Mouse (Mus musculus): ENCODE data around the gene Cmtm2b. TPM values are rescaled to one million over a fixed set of nuclear protein-coding genes. Genes with fewer than 3 reads are reported as not detected.
A peak's percentile ranks its signal among the peaks of the same experiment; 100 is the strongest.
"Not testable (repeated sequence)": the region's sequence is repeated elsewhere in the genome, so short reads cannot be mapped to it uniquely, and the experiment has no call there.

Cmtm2b gene
- polyA plus RNA-seq (2012; rRNA removed), result 658 and 900 TPM in 2 replicates

DNA sequence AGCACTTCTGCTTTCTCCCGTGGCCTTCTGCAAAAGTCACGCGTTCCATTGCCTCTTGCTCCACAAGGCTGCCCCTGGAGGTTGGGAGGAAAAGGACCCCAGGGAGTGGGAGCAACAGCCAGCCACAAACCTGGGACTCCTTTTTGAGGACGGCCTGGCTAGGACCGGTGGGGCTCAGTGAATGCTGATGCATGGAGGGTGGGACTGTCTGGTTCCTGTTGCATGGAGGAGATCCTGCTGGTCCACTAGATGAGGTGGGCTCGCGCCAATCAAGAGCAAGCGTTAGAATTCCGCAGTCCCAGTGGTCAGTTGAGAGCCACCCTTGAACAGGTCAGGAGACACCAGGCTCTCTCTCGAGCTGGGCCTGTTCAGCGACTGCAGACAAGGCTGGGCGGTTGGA, at the start of gene Cmtm2b:
Gene Cmtm2b (plus strand): TSS at position 301 of the 400 bp plus-strand sequence.
- peaks cover 16% of the 10 kb centered on the region for H3K4me1 ChIP-seq (ENCODE audit: control insufficient read depth, insufficient read depth, low read length)
- H3K27me3 ChIP-seq (ENCODE audit: control insufficient read depth, insufficient read depth, low read length); H3K36me3 ChIP-seq (ENCODE audit: control insufficient read depth, insufficient read depth, low read length): not testable (repeated sequence)
- peak; percentile 44; the same call in 1 of the 2 replicates for TF ChIP-seq POLR2A (IDR thresholded peaks at IDR 0.05; ENCODE audit: control insufficient read depth, low read depth, low read length)
- H3K4me3 ChIP-seq (ENCODE audit: control insufficient read depth, low read depth, low read length), result peak within 1 kb of the TSS; percentile 87
- peak within 1 kb of the TSS; percentile 80 for H3K27ac ChIP-seq (ENCODE audit: control insufficient read depth, insufficient read depth, low read depth, low read length)

DNA sequence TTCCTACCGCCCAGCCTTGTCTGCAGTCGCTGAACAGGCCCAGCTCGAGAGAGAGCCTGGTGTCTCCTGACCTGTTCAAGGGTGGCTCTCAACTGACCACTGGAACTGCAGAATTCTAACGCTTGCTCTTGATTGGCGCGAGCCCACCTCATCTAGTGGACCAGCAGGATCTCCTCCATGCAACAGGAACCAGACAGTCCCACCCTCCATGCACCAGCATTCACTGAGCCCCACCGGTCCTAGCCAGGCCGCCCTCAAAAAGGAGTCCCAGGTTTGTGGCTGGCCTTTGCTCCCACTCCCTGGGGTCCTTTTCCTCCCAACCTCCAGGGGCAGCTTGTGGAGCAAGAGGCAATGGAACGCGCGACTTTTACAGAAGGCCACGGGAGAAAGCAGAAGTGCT, 28.9 kb upstream of the Cmtm2b start, which contains the start of gene Cmtm2a:
Gene Cmtm2a (minus strand): TSS at position 101 of the 400 bp plus-strand sequence.
- peak; percentile 21; the same call in 1 of the 2 replicates for TF ChIP-seq POLR2A (IDR thresholded peaks at IDR 0.05; ENCODE audit: control insufficient read depth, low read depth, low read length)
- not testable (repeated sequence) for H3K4me1 ChIP-seq (ENCODE audit: control insufficient read depth, insufficient read depth, low read length); H3K36me3 ChIP-seq (ENCODE audit: control insufficient read depth, insufficient read depth, low read length); H3K27me3 ChIP-seq (ENCODE audit: control insufficient read depth, insufficient read depth, low read length)
- Histone ChIP-seq H3K27ac (ENCODE audit: control insufficient read depth, insufficient read depth, low read depth, low read length) (peak within 1 kb of the TSS; percentile 75), H3K4me3 (ENCODE audit: control insufficient read depth, low read depth, low read length) (peak within 1 kb of the TSS; percentile 76)

DNA sequence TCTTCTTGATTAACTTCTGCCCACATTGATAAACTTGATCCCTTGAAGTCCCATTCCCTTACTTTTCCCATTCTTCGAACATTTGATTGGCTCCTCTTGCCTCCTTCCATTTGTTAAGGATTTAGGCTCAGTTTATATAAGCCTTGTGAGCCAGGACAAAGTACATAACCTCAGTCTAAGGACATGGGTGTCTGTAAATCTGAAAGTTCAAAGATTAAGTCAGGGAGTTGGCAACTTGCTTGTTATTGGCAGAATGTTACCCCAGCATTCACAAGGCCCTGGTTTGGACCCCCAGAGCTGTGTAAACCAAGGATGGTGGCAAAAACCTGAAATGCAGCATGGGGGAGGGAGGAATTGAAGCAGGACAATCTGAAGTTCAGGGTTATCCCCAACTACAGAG, 27.6 kb upstream of the Cmtm2b start:
- Histone ChIP-seq H3K4me1 (ENCODE audit: control insufficient read depth, insufficient read depth, low read length) (peaks cover 7% of the 10 kb centered on the region), H3K27me3 (ENCODE audit: control insufficient read depth, insufficient read depth, low read length) (no peaks in the 10 kb centered on the region), H3K27ac (ENCODE audit: control insufficient read depth, insufficient read depth, low read depth, low read length) (no peak overlapping the region), H3K36me3 (ENCODE audit: control insufficient read depth, insufficient read depth, low read length) (no peaks in the 10 kb centered on the region; the same call in 1 of the 2 replicates), H3K4me3 (ENCODE audit: control insufficient read depth, low read depth, low read length) (no peak overlapping the region; the same call in 1 of the 2 replicates)
- no peak for TF ChIP-seq CTCF (IDR thresholded peaks at IDR 0.05; ENCODE audit: control insufficient read depth, insufficient read depth, insufficient replicate concordance, low read depth, low read length)
- TF ChIP-seq POLR2A (IDR thresholded peaks at IDR 0.05; ENCODE audit: control insufficient read depth, low read depth, low read length), result no peak

DNA sequence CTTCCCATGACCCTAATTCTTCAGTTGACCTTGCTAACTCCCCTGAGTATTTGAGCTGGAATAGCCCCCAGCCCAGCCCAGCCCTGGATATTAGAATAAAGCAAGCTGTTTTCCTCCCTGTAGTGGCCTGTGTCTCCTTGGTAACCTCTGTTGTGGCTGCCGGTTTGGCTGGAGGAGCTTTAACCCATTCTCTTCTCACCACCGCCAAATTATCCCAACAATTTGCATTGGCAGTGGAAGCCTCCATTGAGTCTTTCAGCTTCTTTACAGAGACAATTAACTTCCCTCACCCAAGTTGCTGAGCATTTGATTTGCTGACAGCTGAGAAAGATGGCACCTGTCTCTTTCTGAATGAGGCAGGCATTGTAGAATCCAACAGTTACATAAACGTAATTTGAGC, 20.5 kb upstream of the Cmtm2b start:
- not testable (repeated sequence) for H3K36me3 ChIP-seq (ENCODE audit: control insufficient read depth, insufficient read depth, low read length)

DNA sequence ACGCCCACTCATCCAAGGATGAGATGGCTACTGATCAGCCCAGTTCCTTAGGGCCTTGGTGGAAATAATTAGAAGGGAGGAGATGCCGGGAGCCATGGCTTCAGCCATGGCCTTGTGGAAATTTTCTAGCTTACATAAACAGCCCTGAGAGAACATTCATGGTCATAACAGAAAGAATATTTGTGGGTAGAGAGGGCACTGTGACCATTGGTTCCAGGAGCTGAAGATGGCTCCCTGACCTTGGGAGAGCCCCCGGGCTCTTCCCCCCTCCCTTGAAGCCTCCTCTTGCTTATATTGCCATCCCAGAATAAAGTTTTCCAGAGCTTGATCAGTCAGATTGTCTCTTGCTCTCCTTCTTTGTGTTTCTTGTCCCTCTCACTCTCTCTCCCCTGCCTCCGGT, 19.5 kb upstream of the Cmtm2b start:
- H3K4me3 ChIP-seq (ENCODE audit: control insufficient read depth, low read depth, low read length); H3K27ac ChIP-seq (ENCODE audit: control insufficient read depth, insufficient read depth, low read depth, low read length); H3K27me3 ChIP-seq (ENCODE audit: control insufficient read depth, insufficient read depth, low read length); H3K36me3 ChIP-seq (ENCODE audit: control insufficient read depth, insufficient read depth, low read length); H3K4me1 ChIP-seq (ENCODE audit: control insufficient read depth, insufficient read depth, low read length): not testable (repeated sequence)

More for the DNA sequence above, 20.5 kb upstream of the Cmtm2b start:
- H3K4me3 ChIP-seq (ENCODE audit: control insufficient read depth, low read depth, low read length); H3K27ac ChIP-seq (ENCODE audit: control insufficient read depth, insufficient read depth, low read depth, low read length); H3K4me1 ChIP-seq (ENCODE audit: control insufficient read depth, insufficient read depth, low read length); H3K27me3 ChIP-seq (ENCODE audit: control insufficient read depth, insufficient read depth, low read length): not testable (repeated sequence)

DNA sequence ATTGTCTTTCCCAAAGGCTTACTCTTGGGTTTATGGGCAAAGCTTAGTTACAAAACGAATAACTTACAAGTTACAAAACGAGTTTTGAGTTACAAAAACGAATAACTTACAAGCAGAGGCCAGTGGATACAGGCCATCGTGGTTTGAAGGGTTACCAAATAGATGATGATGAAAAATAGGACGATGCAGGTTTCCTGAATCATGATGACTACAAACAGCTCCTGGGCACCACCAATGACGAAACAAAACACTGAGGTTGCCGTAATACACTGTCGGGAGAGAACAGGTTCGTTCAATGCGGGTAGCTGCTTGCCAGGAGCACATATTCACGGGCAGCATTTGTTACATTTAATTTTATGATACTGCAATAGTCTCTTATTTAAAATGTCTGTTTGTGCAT, 17.1 kb upstream of the Cmtm2b start:
- Histone ChIP-seq H3K27ac (ENCODE audit: control insufficient read depth, insufficient read depth, low read depth, low read length) (no peak overlapping the region), H3K36me3 (ENCODE audit: control insufficient read depth, insufficient read depth, low read length) (no peaks in the 10 kb centered on the region), H3K4me1 (ENCODE audit: control insufficient read depth, insufficient read depth, low read length) (peaks cover 3% of the 10 kb centered on the region), H3K4me3 (ENCODE audit: control insufficient read depth, low read depth, low read length) (no peak overlapping the region), H3K27me3 (ENCODE audit: control insufficient read depth, insufficient read depth, low read length) (no peaks in the 10 kb centered on the region)
- TF ChIP-seq CTCF (IDR thresholded peaks at IDR 0.05; ENCODE audit: control insufficient read depth, insufficient read depth, insufficient replicate concordance, low read depth, low read length) (no peak), POLR2A (IDR thresholded peaks at IDR 0.05; ENCODE audit: control insufficient read depth, low read depth, low read length) (no peak)

DNA sequence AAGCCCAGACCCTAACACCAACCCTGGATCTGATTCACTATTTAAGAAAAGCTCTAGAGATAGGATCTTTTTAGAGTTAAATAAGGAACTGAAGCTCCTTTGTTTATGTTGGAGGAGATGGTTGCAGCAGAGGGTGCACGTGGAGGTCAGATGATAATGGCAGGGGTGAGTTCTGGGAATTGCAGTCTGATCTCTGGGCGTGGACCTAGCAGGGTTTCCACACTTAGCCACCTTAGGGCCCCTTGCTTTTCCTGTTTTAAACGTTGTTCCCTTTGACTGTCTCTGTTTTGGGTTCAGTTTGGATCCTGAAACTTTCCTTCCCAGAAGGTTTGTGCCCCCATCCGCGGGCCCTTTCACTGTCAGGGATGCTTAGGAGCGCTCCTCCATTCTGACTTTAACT, 13.7 kb upstream of the Cmtm2b start:
- H3K36me3 ChIP-seq (ENCODE audit: control insufficient read depth, insufficient read depth, low read length); H3K4me3 ChIP-seq (ENCODE audit: control insufficient read depth, low read depth, low read length); H3K27ac ChIP-seq (ENCODE audit: control insufficient read depth, insufficient read depth, low read depth, low read length); H3K4me1 ChIP-seq (ENCODE audit: control insufficient read depth, insufficient read depth, low read length); H3K27me3 ChIP-seq (ENCODE audit: control insufficient read depth, insufficient read depth, low read length): not testable (repeated sequence)

DNA sequence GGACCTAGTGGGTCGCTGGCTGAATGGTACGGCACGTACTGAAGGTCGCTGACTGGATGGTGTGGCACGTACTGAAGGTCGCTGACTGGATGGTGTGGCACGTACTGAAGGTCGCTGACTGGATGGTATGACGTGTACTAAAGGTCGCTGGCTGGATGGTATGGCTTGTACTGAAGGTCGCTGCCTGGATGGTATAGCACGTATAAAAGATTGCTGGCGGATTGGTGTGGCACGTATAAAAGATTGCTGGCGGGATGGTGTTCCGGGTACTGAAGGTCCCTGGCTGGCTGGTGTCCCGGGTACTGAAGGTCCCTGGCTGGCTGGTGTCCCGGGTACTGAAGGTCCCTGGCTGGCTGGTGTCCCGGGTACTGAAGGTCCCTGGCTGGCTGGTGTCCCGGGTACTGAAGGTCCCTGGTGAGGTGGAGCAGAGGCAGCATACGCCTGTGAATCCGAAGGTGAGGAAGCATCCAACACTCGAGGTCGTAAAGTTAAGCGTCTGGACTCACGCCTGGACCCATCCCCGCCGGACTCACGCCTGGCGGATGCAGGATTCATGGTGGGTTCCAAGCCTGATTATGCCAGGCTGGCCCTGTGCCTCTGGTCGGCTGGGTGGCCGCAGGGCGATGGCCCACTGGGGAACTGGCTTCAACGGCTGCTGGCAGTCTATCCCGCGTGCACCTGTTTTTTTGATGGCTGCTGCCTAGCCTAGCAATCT, 12.4 kb upstream of the Cmtm2b start, which contains the start of the genes Gm45711 and Cmtm1:
Gene Gm45711 (minus strand): TSS at position 641 of the 715 bp plus-strand sequence.
Gene Cmtm1 (minus strand): TSS at position 705 of the 715 bp plus-strand sequence.
- Histone ChIP-seq H3K4me3 (ENCODE audit: control insufficient read depth, low read depth, low read length) (peak within 1 kb of the TSS; percentile 73), H3K27ac (ENCODE audit: control insufficient read depth, insufficient read depth, low read depth, low read length) (peak within 1 kb of the TSS; percentile 45; the same call in 1 of the 2 replicates)
- not testable (repeated sequence) for H3K36me3 ChIP-seq (ENCODE audit: control insufficient read depth, insufficient read depth, low read length); H3K27me3 ChIP-seq (ENCODE audit: control insufficient read depth, insufficient read depth, low read length); H3K4me1 ChIP-seq (ENCODE audit: control insufficient read depth, insufficient read depth, low read length)
- peak; percentile 40; the same call in 1 of the 2 replicates for TF ChIP-seq POLR2A (IDR thresholded peaks at IDR 0.05; ENCODE audit: control insufficient read depth, low read depth, low read length)

DNA sequence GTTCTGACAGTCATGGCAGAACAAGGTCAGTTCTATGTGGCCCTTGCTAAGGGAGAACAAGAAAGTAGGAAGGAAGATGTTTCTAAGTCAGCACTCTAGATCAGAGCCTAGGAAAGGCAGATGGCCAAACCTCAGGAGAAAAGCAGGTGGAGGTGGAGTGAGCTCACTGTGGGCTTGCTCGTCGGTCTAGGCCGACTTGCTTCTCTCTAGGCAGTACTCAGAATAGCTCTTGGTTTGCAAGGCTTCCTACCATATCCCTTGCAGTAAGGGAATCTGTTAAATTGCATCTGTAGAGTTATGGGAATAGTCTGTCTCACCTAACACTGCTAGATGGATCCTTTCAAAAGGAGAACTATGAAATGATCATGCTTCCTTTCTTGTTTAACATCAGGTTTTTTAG, 10.0 kb upstream of the Cmtm2b start:
- not testable (repeated sequence) for H3K27ac ChIP-seq (ENCODE audit: control insufficient read depth, insufficient read depth, low read depth, low read length); H3K4me1 ChIP-seq (ENCODE audit: control insufficient read depth, insufficient read depth, low read length); H3K4me3 ChIP-seq (ENCODE audit: control insufficient read depth, low read depth, low read length); H3K27me3 ChIP-seq (ENCODE audit: control insufficient read depth, insufficient read depth, low read length); H3K36me3 ChIP-seq (ENCODE audit: control insufficient read depth, insufficient read depth, low read length)

Data from testis, adult 2 months (tissue).